Mouse (Mus musculus): Measurements from ENCODE around the gene Syt16.

DNA sequence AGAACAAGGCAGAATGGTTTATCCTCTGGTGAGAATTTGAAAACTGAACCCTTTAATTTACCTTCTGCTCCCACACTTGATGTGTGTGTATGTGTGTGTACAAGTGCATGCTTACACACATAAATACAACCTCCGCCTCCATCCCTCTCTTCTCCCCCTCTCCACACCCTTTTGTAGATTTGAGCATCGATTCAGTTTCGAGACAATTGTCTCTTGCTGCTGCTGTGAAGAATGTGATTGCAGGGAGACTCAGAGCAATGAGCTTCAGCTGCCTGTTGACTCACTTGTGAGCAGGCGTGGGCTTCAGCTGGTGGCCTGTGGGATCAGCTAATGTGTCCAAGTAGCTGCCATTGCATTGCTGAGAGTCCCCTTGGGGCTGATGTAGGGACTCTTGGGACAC, 46.8 kb downstream of the Syt16 start:
- TF ChIP-seq CTCF (conservative IDR thresholded peaks at IDR 0.05; ENCODE audit: insufficient read depth, insufficient read length, low read depth, low read length) (no peak), POLR2A (IDR thresholded peaks at IDR 0.05; ENCODE audit: low read depth, low read length) (no peak)

Measured in kidney, adult 2 months (tissue).